Mouse (Mus musculus) megakaryocyte progenitor cell, adult 5-6 weeks (primary cell): ENCODE data around the gene Agpat1. TPM values are rescaled to one million over a fixed set of nuclear protein-coding genes. Genes with fewer than 3 reads are reported as not detected.

Experiments
- ATAC-seq: replicated peaks from 2 replicates; pipeline ENCODE4 v1.8.0; 2016; ENCODE audit warnings: mild to moderate bottlenecking, moderate TSS enrichment, inconsistent platforms; ENCODE audit not compliant: poor library complexity
- total RNA-seq, 2 experiments: library from RNA; stranded (forward) in 1 of 2; stranded (reverse) in 1 of 2; fragments of 157-497, 149-512 nt in 1 of 2; fragments of 200-1000 nt in 1 of 2; gene quantifications; 2 replicates each; pipeline versions ENCODE4 v1.2.3 to v1.2.4; 2015 to 2017

Agpat1 gene
- total RNA-seq, 2 experiments from 2014 or later = 20.2 to 33.6 TPM

GRCm38 (mm10) chr17:34585877-34586771, 17.9 kb upstream of the Agpat1 start:
- ATAC-seq = no peak

DNA sequence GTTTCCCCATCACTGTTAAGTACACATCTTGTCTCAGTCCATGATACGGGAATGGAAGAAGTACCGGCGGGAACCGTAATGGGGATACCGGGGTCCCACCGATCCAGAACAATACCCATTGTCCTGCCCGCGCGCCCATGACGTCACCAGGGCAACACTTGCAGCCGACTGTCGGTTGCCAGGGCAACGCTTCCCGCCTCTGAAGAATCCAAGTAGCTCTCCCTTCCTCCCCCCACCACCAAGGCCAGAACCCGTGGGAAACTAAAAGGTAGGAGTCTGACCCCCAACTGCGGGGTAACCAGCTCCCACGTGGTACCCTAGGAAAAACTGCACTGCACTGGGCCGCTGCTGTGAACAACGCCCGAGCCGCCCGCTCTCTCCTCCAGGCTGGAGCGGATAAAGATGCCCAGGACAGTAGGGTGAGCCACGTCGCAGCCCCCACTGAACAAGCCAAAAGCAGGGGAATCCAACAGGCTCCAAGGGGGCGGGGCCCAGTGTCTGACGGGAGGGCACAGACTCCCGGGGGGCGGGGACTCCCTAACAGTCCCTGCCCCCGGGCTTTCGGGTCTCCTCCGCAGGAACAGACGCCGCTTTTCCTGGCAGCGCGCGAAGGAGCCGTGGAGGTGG, 17.2 kb upstream of the Agpat1 start:
- ATAC-seq = peak; percentile 49

DNA sequence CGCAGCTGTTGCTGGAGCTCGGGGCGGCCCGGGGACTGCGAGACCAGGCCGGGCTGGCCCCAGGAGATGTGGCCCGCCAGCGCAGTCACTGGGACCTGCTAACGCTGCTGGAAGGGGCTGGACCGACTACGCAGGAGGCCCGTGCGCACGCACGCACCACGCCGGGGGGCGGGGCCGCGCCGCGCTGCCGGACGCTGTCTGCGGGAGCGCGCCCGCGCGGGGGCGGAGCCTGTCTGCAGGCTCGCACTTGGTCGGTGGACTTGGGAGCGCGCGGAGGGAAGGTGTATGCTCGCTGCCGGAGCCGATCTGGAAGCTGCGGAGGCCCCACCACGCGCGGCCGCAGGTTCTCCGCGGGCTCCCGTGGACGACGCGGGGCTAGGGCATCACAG, 16.6 kb upstream of the Agpat1 start:
- ATAC-seq = peak; percentile 65

DNA sequence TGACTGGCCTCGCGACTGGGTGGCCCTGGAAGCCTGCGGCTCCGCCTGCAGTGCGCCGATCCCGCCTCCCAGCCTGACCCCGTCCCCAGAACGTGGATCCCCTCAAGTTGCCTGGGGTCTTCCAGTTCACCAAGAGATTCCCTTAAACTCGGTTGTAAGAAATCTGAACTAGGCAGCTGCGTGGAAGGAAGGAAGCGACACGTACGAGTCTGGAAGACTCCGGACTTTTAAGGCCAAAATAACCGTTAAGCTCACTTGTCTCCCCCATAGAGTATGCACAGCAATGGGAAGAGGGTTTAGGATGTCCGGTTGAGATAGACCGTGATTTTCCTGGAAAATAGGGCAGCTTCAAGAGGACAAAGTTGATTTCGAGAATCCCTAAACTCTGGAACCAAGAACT, 16.2 kb upstream of the Agpat1 start:
- ATAC-seq = no peak

GRCm38 (mm10) chr17:34588767-34589166, 15.3 kb upstream of the Agpat1 start:
- ATAC-seq = no peak

- no peak for ATAC-seq
Observed at GRCm38 (mm10) chr17:34589206-34589605, 14.9 kb upstream of the Agpat1 start.

DNA sequence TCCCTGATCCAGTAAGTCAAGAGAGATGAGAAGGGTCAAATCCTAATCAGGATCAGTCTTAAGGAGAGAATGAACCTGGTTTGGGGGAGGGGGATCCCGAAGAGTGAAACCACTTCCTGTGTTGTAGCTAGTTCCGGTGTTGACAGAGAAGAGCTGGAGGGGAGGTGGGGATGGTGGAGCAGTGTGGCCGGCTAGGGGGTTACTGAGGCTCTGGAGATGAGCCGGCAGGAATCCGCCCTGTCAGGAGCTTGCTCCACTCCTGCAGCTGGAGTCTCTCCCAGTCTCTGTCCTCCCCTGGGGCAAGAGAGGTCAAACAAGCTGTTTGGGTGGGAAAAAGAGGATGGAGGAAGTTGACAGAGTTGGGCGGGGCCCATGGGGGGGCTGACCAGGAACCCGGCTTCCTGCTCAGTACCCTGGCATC, 14.4 kb upstream of the Agpat1 start, which contains the start of gene Gpsm3:
TSS of gene Gpsm3 (plus strand) at position 126 of the 421 bp plus-strand sequence.
- ATAC-seq = peak; percentile 10

DNA sequence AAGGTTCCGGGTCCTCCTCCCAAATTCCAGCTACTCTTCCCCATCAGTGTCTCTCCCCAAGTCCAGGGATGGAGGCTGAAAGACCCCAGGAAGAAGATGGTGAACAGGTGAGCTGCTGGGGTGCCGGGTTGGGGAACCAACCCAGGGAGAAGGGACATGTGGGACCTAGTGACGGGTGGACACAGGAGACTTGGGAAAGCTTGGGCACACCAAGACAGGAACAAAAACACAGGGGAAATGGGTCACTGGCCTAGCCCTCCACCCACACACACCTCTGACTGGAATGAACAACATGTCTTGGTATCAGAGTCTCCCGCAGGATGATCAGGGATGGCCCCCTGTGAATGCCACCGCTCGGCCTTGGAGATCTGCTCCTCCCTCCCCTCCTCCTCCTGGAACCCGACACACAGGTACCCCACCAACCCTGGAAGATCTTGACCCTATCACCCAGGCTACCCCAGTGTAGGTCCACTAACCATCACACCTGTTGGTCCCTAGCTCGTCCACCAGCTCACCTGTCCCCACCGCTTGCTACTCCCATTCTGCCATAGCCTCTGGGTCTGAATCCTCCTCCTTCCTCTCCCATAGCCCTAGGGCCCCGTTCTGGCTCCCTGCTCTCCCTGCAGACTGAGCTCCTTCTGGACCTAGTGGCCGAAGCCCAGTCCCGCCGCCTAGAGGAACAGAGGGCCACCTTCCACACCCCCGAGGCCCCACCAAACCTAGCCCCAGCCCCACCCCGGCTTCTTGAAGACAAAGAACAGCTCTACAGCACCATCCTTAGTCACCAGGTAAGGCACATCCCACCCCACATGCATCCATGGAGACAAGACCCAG, 13.7 kb upstream of the Agpat1 start:
- no peak for ATAC-seq

DNA sequence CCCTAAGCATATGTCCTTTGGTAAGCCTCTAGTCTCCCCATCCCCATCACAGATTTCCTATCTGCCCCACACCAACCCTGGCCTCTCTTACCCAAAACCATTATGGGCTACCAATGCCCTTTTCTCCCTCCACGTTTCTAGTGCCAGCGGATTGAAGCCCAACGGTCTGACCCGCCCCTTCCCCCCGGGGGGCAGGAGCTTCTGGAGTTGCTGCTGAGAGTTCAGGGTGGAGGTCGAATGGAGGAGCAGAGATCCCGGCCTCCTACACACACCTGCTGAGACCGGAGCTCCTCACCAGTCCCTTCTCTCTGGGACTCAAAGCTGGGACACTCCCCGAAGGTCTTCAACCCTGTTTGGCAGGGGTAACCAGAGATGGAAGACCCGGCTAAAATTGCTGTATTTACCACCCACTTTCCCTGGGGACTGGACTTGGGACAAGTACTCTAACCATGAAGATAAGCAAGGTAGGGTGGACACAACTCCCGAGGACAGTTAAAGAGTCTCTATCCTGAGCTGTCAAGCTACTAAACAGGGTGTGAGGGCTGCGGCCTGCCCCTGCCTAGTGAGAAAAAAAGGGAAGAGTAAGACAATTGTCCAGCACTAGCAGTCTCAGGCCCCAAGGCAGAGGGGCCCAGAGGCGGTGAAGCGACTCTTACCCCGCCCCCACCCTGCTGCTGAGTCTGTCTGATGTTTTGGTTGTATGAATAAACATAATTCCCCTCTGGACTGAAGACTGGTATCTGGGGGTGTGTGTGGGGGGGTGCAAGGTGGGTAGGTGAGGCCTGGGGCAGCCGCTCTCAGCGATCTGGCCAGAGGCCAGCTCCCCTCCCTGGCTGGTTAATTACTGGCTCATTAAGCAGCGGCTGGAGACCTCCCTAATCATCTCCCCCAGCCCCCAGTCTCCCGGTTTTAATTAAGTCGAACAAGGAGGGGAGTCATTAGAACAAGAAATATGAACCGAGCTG, 12.8 kb upstream of the Agpat1 start, which contains the start of gene Pbx2:
TSS of gene Pbx2 (plus strand) at position 238 of the 965 bp plus-strand sequence.
- ATAC-seq = no peak

- ATAC-seq = peak; percentile 61
Observed at GRCm38 (mm10) chr17:34591994-34592375, 12.1 kb upstream of the Agpat1 start.

DNA sequence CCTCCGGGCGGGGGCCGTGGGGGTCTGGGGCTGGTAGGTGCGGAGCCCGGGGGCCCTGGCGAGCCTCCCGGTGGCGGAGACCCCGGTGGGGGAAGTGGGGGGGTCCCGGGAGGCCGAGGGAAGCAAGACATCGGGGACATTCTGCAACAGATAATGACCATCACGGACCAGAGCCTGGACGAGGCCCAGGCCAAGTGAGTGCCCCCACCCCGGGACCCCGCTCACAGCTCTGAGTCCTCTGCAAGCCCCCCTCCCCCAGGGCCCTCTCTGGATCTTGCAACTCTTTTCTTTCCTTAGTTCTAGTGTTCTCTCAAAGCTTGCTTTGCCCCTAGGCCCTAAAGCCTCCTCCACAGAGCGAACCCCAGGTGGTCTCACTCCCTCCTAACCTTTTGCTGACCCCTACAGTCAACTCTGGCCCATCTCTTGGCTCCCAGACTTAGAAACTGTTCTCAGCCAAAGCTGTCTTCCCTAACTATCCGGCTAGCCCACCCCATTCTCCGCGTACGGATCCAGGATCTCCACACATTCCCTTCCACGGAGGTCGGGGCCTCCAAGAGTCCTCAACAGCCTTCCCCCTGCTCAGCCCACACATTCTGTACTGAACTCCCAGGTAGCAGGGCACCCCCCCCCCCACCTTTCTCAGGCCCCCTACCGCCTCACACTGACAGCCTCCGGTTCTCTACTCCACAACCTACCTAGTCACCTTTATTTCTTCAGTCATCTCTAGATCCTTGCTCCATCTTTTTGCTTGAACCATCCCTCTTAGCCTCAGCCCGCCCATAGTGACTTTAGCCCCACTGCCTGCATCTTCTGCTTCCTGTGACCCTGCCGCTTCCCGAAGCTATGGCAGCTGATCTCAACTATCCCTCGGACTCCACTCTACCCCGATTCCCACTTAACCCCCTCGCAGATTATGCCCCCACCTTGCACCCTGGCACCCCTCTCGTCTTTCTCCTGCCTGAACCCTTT, 11.2 kb upstream of the Agpat1 start:
- ATAC-seq = 0 out of 2 replicates have a peak, but pooled peaks have one; percentile 17

DNA sequence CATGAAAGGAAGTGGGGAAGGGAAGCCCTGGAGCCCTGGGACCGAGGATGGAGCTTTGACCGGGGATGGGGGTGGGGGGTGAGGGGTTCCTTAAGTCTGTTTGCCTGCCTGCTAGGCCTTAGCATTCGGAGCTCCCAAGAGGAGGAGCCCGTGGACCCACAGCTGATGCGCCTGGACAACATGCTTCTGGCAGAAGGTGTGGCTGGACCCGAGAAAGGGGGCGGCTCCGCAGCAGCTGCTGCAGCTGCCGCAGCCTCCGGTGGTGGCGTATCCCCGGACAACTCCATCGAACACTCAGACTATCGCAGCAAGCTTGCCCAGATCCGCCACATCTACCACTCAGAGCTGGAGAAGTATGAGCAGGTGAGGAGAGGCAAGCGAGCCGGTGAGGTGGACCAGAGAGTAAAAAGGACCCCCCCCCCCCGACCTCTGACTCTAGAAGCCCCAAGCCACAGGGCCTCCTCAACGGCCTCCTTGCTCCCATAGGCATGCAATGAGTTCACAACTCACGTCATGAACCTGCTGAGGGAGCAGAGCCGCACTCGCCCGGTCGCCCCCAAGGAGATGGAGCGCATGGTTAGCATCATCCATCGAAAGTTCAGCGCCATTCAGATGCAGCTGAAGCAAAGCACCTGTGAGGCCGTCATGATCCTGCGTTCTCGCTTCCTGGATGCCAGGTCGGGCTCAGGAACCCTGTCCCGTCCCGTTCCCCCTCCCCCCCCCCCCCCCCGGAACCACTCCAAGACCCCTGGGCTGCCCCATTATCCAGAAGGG, 10.1 kb upstream of the Agpat1 start:
- no peak for ATAC-seq

- no peak for ATAC-seq
Observed at GRCm38 (mm10) chr17:34596098-34596497, 8.0 kb upstream of the Agpat1 start.

DNA sequence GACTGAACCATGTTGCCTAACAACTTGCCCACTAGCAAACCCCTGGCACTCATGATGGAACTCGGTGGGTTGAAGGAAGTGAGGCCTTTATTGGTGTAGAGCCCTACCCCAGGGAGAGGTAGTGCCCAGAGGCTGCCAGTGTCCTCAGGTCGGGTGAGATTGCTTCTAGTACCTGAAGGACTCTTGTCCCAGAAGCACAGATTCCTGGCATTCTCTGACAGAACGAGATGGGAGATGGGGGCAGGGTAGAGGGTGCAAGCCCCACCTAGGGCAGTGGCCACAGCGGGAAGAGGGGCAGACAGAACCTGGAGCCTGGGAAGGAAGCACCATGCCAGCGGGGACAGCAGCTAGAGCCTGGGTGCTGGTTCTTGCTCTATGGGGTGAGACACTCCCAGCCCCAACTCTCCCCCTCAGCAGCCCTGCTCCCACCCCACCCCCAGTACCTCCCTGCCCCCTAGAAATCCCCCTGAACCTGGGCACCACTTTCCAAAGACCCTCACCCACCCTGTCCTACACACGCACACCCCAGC, 6.4 kb upstream of the Agpat1 start, which contains the start of gene Ager:
TSS of gene Ager (plus strand) at position 297 of the 530 bp plus-strand sequence.
- ATAC-seq = peak; percentile 44

GRCm38 (mm10) chr17:34599891-34600290, 4.2 kb upstream of the Agpat1 start:
- no peak for ATAC-seq

DNA sequence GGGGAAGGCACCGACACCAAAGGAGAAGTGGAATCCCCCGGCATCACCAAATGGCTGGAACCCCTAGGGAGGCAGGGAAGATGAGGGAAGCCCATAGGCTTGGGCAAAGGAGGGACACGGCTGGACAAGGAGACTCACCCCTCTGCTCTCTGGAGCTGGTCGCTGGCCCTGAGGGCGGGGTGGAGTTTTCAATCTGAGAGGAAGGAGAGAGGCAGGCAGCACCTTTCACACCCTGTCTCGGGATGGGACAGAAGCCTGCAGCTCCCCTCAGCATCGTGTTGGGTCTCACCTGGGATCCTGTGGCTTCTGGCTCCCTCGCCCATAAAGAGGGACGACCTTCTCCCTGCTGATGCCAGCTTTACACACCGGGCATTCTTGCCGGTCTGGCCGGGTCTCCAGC, 2.3 kb upstream of the Agpat1 start:
- ATAC-seq = no peak

DNA sequence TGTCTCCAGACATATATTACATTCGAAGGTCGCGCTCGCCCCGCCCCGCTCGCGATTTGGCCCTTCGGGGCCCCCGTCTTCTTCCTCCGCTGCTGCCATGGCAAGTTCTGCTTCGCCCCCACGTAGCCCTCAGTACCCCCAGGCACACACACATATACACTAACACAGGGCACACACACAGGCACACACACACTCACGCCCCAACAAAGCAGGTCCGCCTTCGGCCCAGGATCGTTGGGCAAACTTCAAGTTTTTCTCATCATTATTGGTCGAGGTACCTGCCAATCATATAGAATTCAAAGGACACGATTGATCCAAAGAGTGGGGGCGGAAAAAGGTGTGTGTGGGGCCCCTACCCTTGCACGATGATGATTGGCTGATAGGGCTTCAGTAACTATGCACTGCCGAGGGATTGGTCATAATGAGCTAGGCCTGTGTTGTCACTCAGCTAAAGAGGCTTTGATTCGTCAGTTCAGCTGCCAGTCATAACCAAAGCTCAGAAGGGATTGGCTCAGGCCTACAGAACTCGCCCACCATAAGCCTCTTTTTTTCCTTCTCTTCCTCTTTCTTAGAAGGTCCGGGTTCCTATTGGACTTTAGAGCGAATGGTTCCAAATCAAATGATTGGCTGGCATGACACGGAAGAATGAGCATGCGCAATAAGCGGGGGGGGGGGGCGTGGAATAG, 544 bp upstream of the Agpat1 start, which contains the start of gene Rnf5:
TSS of gene Rnf5 (minus strand) at position 316 of the 686 bp plus-strand sequence.
- ATAC-seq = peak; percentile 72
